Mouse (Mus musculus) bone marrow, adult 2 months (tissue): ENCODE results near the gene Acpp. TPM values are rescaled to one million over a fixed set of nuclear protein-coding genes. Genes with fewer than 3 reads are reported as not detected.
A peak's percentile ranks its signal among the peaks of the same experiment; 100 is the strongest.
"Not testable (repeated sequence)": the region's sequence is repeated elsewhere in the genome, so short reads cannot be mapped to it uniquely, and the experiment has no call there.

Experiments used
- H3K27ac ChIP-seq: fragments of 200-500 bp; 2 replicates; pipeline ENCODE4 v1.5.1; 2012; ENCODE audit warnings: low read depth, mild to moderate bottlenecking, control low read depth, inconsistent platforms, low read length; ENCODE audit not compliant: control insufficient read depth, poor library complexity, insufficient read depth
- H3K4me1 ChIP-seq: fragments of 200-500 bp; 2 replicates; pipeline ENCODE4 v1.6.1; 2011; ENCODE audit warnings: low read length; ENCODE audit not compliant: control insufficient read depth, insufficient read depth
- H3K4me3 ChIP-seq: fragments of 200-500 bp; replicated peaks from 2 replicates; pipeline ENCODE3; 2011; ENCODE audit warnings: mild to moderate bottlenecking, low read depth, low read length, control low read depth; ENCODE audit not compliant: control insufficient read depth
- CTCF ChIP-seq: fragments of 200-500 bp; IDR thresholded peaks from 2 replicates; pipeline ENCODE4 v1.5.1; 2011; ENCODE audit warnings: low read length, control low read depth; ENCODE audit not compliant: control insufficient read depth, insufficient read depth
- POLR2A ChIP-seq: fragments of 200-500 bp; IDR thresholded peaks from 2 replicates; pipeline ENCODE4 v1.6.1; 2011; ENCODE audit warnings: low read depth, mild to moderate bottlenecking, control low read depth, low read length, borderline replicate concordance; ENCODE audit not compliant: control insufficient read depth
- WGBS: fragments of 180-500 bp; shearing (Covaris S2); methylation state at CpG from one replicate; pipeline ENCODE4 v1.1.7; 2018; 5-methylcytosine and 5-hydroxymethylcytosine counted together
- polyA plus RNA-seq: library from polyadenylated mRNA; stranded (reverse); fragments of >200 nt; gene quantifications from 2 replicates; pipeline ENCODE4 v1.2.4, GENCODE M21; 2011; ENCODE audit warnings: low replicate concordance; ENCODE audit not compliant: missing spikeins, insufficient read depth, insufficient read length

Gene Acpp
- polyA plus RNA-seq = 1.4 and 3.2 TPM in 2 replicates

DNA sequence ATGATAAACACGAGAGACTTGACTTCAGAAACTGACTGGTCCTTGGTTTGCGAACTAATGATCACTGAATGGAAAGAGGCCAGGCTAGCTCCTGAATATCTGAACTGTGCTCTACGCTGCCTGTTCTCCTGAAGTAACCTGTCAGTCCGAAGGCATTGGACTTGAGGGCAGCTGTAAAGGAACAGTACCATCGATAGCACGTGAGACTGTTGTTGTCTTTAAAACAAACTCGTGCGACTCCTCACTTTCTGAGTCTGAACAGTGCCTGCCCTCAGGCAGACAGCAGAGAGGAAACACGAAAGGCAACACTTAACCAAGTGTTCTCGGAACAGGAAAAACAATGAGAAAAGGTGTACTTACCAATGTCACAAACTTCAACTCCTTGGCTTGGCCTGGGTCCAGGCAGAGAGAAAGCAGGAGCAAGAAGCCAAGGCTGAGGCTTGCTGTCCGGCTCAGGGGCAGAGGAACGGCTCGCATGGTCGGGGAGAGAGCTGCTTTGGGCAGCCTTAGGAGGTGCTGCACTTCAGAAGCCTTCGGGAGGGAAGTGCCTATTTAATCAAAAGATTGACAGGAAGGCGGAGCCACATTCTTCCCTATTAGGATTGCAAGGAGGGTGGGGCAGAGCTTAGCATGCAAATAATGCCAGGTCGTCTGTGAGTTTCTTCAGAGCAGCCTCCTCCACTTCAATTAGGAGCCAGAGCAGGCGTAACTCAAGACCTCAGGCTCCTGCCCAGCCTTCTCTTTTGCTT is at the start of gene Acpp:
Acpp (minus strand) TSS at position 566 of the 749 bp plus-strand sequence.
- H3K27ac ChIP-seq = peak within 1 kb of the TSS; percentile 89
- H3K4me1 ChIP-seq = no peaks in the 10 kb centered on the region; the same call in 1 of the 2 replicates
- H3K4me3 ChIP-seq = peak within 1 kb of the TSS; percentile 90
- 13% methylated on average over 18 of the region's 18 CpGs for WGBS
- TF ChIP-seq CTCF = no peak
- peak; percentile 50; the same call in 1 of the 2 replicates for TF ChIP-seq POLR2A

DNA sequence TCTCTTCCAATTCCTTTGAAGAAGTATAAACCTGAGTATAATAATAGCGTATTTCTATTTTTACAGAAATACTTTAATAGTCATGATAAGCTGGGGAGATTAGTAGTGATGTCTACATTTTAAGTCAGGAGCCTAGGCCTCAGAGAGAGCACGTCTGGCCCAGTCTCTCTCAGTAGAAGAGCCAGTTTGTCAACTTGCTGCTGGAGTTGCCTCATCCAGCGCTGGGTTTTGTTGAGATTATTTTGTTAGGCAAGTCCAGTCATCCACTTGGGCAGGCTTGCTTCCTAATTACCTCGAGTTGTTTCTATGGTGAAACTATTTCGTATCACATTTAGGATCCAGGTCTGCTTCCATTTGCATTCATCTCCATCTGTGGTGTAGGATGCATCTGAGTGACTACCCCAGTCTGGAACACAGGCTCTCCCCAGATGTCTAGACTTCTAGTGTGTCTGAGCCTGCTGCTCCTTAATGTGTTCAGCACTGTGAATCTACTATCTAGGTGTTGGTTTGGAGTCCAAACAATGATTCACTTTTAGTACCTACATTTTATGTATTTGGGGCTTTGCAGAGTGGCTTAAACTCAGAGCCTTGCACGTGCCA is 45.1 kb upstream of the Acpp start:
- 67% methylated on average over 6 of the region's 6 CpGs for whole genome bisulfite sequencing
- Histone ChIP-seq H3K4me1 (no peaks in the 10 kb centered on the region), H3K4me3 (no peak overlapping the region), H3K27ac (no peak overlapping the region)
- TF ChIP-seq POLR2A = no peak
- TF ChIP-seq CTCF = no peak

DNA sequence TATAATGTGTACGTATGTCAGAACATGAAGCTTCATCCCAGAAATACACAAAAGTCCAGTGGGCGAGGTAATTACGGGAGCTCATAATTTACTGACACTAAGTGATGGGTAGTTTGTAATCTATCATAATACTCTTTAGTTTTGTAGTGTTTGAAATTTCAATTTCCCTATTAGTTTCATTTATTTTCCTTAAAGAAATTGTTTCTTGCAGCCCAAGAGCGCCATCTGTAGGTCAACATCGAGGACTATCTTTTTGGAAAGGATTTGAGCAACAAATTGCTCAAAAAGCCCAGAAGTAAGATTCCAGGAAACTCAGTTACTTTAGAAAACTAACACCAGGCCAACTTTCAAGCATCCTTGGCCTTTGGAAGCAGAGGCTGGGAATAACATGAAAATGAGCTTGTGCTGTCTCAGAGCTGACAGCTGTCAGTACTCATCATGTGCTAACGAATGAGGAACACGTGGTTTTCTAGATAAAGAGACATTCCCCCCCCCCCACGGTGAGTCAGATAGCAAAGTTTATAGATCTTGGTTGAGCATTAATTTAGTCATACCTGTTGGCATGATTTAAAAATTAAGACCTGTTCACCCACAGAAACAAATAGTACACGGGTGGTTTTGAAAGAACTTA is 42.1 kb upstream of the Acpp start:
- Histone ChIP-seq H3K4me3 (no peak overlapping the region), H3K4me1 (no peaks in the 10 kb centered on the region), H3K27ac (no peak overlapping the region)
- TF ChIP-seq CTCF (no peak), POLR2A (no peak)
- WGBS = 41% methylated on average over 9 of the region's 9 CpGs

DNA sequence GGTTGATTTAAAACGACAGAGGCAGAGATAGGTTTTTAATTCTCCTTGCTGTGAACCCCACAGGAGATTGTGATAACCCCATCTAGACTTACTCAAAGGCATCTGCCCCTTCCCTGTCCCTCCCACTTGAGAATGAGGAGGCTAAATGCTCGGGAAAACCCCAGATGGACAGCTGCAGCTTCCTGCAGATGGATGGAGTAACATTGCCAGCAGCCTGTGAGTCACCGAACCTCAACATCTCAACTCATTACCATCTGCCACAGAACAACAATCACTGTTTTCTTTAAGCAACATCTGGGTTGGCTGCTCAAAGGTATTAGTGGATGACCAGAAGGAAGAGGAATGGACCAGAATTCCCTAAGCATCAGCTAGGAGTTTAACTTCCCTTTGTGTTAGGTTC is 38.0 kb upstream of the Acpp start:
- Histone ChIP-seq H3K27ac (no peak overlapping the region), H3K4me3 (no peak overlapping the region), H3K4me1 (no peaks in the 10 kb centered on the region)
- TF ChIP-seq POLR2A (no peak), CTCF (no peak)
- WGBS = 26% methylated on average over 3 of the region's 3 CpGs

DNA sequence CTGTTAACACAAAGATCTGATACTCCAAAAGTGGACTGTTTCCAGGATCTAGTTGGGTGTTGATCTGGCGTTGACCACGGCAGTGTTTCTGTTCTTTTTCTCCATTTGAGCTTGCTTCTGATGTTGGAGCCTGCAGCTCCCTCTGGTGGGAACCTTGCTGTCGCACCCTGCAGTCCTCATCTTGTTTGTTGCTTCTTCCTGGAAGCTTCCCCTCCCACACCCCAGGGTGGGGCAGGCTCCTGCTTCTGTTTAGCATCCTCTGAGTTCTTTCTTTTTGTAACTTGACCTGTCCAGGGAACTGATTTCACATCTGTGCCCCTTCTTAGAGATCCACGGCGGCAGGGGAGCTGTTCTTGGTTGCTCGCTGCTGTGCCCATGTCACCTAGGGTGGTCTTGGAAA is 35.7 kb upstream of the Acpp start:
- 25% methylated on average over 6 of the region's 6 CpGs for WGBS
- H3K27ac ChIP-seq = peak overlapping the region; percentile 3; the same call in 1 of the 2 replicates
- H3K4me1 ChIP-seq = no peaks in the 10 kb centered on the region
- TF ChIP-seq CTCF (peak; percentile 87), POLR2A (no peak)
- no peak overlapping the region for H3K4me3 ChIP-seq

DNA sequence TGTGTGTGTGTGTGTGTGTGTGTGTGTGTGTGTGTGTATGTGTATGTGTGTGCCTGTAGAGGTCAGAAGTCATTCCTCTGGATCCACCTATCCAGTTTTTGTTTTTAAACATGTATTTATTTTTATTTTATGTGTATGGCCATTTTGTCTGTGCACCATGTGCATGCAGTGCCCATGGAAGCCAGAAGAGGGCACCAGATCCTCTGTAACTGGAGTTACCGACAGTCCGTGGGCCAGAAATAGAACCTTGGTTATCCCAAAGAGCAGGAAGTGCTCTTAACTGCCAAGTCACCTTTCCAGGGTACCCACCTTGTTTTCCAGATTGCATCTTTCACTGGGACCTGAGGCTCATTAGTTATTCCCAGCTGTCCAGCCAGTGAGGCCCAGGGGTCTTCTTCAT is 29.4 kb upstream of the Acpp start:
- no peak for TF ChIP-seq CTCF
- TF ChIP-seq POLR2A = no peak
- Histone ChIP-seq H3K4me3 (no peak overlapping the region), H3K27ac (no peak overlapping the region), H3K4me1 (no peaks in the 10 kb centered on the region; the same call in 1 of the 2 replicates)
- 75% methylated on average over 2 of the region's 2 CpGs for WGBS

DNA sequence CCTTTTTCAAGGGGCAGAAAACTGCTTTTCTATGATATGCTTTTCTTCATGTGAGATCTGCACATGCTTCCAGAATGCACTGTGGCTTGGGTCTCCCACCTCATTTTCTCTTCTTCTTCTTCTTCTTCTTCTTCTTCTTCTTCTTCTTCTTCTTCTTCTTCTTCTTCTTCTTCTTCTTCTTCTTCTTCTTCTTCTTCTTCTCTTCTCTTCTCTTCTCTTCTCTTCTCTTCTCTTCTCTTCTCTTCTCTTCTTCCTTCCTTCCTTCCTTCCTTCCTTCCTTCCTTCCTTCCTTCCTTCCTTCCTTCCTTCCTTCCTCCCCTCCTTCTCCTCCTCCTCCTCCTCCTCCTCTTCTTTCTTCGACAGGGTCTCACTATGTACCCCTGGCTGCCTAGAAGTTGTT is 24.4 kb upstream of the Acpp start:
- not testable (repeated sequence) for H3K4me3 ChIP-seq, H3K4me1 ChIP-seq, H3K27ac ChIP-seq
- WGBS = 69% methylated on average over 1 of the region's 1 CpGs

DNA sequence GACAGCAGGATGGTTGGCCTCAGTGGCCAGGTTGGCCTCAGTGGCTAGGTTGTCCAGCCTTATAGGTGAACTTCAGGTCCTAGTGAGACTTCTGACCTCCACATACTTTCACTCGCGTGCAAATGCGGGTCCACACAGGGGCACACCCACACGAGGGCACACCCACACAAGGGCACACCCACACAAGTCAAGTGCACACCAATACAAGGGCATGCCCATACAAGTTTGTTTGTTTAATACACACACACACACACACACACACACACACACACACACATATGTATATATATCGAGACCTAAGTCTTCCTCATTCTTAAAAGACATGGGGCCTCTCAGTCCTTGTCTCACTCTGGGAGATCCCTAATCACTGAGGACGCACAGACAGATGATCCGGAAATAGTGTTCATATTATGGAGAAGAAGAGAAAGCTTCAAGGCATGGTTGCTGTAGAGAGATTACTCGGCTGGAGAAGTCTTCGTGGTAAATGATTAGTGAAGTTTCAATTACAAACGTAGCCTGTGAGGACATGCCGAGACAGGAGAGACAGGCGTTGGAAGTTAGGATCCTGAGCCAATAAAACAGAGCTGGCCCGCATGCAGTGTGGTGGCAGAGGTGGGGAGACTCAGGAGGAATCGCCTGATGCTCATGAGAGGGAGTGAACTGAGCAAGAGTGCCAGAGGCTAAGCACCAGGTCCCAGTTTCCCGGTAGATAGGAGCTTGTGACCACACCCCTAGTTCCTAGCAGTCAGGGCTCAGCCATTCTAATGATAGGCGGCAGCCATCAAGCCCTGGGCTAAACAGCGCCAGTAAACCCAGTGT is 23.7 kb upstream of the Acpp start:
- Histone ChIP-seq H3K4me1 (no peaks in the 10 kb centered on the region; the same call in 1 of the 2 replicates), H3K4me3 (no peak overlapping the region), H3K27ac (no peak overlapping the region)
- TF ChIP-seq CTCF = no peak
- no peak for TF ChIP-seq POLR2A
- 77% methylated on average over 17 of the region's 17 CpGs for WGBS
